Mouse (Mus musculus) liver, postnatal 0 days (tissue): ENCODE measurements around the gene AU040320.
A peak's percentile ranks its signal among the peaks of the same experiment; 100 is the strongest.

Experiments
- CTCF ChIP-seq: sonication (generic); IDR thresholded peaks from 2 replicates; pipeline ENCODE4 v1.5.1; 2016; ENCODE audit warnings: antibody characterized with exemption, low read depth
- EP300 ChIP-seq: IDR thresholded peaks from 2 replicates; pipeline ENCODE4 v1.6.1; 2016; ENCODE audit warnings: antibody characterized with exemption, low read depth, mild to moderate bottlenecking

DNA sequence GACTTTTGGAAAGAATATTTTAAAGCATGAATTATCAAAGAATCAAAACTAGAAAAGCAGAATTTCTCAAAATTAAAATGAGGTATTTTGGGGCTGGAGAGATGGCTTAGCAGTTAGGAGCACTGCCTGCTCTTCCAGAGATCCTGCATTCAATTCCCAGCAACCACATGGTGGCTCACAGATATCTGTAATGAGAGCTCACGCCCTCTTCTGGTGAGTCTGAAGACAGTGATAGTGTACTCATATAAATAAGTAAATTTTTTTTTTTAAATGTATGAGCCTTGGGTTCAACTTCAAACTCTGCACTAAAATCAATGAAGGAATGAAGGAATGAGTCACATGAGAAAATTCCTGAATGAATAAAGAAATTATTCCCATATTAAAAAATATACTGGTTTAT lies 132.6 kb downstream of the AU040320 start:
- peak; percentile 41 for TF ChIP-seq CTCF
- no peak for TF ChIP-seq EP300
